12 mouse cellular contexts compared by ENCODE assay signal in genomic region chr13:41457030-41457797, GRCm38 (mm10). TPM values are rescaled to one million over a fixed set of nuclear protein-coding genes. Genes with fewer than 3 reads are reported as not detected.
DNase-seq lines count a peak whose midpoint lies in the region; ATAC-seq lines count a peak whose summit lies in the region.
"Had no signal": no experiment of that assay in that cellular context is flagged by ENCODE, and none has a peak within 500 bp of the region (broad histone marks: within the 10 kb centered on the region; RNA-seq: fewer than 3 reads in every experiment).

No protein-coding gene starts in this region.

- ATAC-seq in heart, embryonic 16.5 days (replicated peaks; ENCODE audit: extremely low read depth, insufficient read depth, low FRiP score): peak; percentile 53
- ATAC-seq in embryonic facial prominence, embryonic 11.5 days (replicated peaks; ENCODE audit: insufficient number of reproducible peaks, low FRiP score, low TSS enrichment, low read depth): no peak
- ATAC-seq in limb, embryonic 13.5 days (ENCODE audit: low FRiP score, low read depth): no peak
- ATAC-seq: forebrain, embryonic 16.5 days; hindbrain, embryonic 16.5 days had no signal

- H3K4me2 ChIP-seq in heart, embryonic 16.5 days (ENCODE audit: low read depth, low read length): no peak overlapping the region
- no peak overlapping the region for H3K4me2 ChIP-seq in embryonic facial prominence, embryonic 11.5 days (ENCODE audit: low read depth, low read length)
- H3K4me2 ChIP-seq in limb, embryonic 13.5 days (replicated peaks): no peak overlapping the region

- WGBS in heart, embryonic 16.5 days: 47% methylated on average over 7 of the region's 7 CpGs
- WGBS in embryonic facial prominence, embryonic 11.5 days: 69% methylated on average over 7 of the region's 7 CpGs
- 62% methylated on average over 7 of the region's 7 CpGs for WGBS in limb, embryonic 13.5 days

- no peak overlapping the region for H3K4me3 ChIP-seq in heart, embryonic 16.5 days (ENCODE audit: low read length)
- no peak overlapping the region for H3K4me3 ChIP-seq in embryonic facial prominence, embryonic 11.5 days (ENCODE audit: low read depth, low read length)
- H3K4me3 ChIP-seq in limb, embryonic 13.5 days: no peak overlapping the region

- H3K27ac ChIP-seq in heart, embryonic 16.5 days (ENCODE audit: low read length): no peak overlapping the region; the same call in 1 of the 2 replicates
- no peak overlapping the region for H3K27ac ChIP-seq in embryonic facial prominence, embryonic 11.5 days (replicated peaks; ENCODE audit: low read depth, low read length)
- H3K27ac ChIP-seq in limb, embryonic 13.5 days: peak overlapping the region; percentile 52; the same call in 1 of the 2 replicates

- DNase-seq in heart, adult 18-20 months: no peak
- DNase-seq in NIH3T3 (ENCODE audit: low read depth): peak; percentile 61
- DNase-seq in embryonic facial prominence, embryonic 11.5 days (ENCODE audit: low spot score): peak; percentile 26
- DNase-seq in frontal cortex, postnatal 10 days (ENCODE audit: low spot score in 2 of 2): no peak
- DNase-seq in layer of hippocampus, postnatal 25 days (ENCODE audit: extremely low spot score in 1 of 2, low spot score in 1 of 2): no peak
- no peak for DNase-seq in cerebellum, postnatal 25 days
- DNase-seq: adrenal gland, adult 8-10 months; cerebellum, adult 9-11 months had no signal

- H3K4me1 ChIP-seq in heart, embryonic 16.5 days (ENCODE audit: control insufficient read depth, insufficient read depth, low read length): peaks cover 18% of the 10 kb centered on the region
- no peaks in the 10 kb centered on the region for H3K4me1 ChIP-seq in embryonic facial prominence, embryonic 11.5 days (ENCODE audit: control insufficient read depth, insufficient read depth, low read length)
- peaks cover 42% of the 10 kb centered on the region for H3K4me1 ChIP-seq in limb, embryonic 13.5 days

- H3K9me3 ChIP-seq in heart, embryonic 16.5 days (replicated peaks; ENCODE audit: control insufficient read depth, low read length): no peaks in the 10 kb centered on the region
- H3K9me3 ChIP-seq in embryonic facial prominence, embryonic 11.5 days (replicated peaks; ENCODE audit: control insufficient read depth, low read length): no peaks in the 10 kb centered on the region
- H3K9me3 ChIP-seq in limb, embryonic 13.5 days: no peaks in the 10 kb centered on the region

- peaks cover 71% of the 10 kb centered on the region for H3K27me3 ChIP-seq in heart, embryonic 16.5 days (ENCODE audit: control insufficient read depth, insufficient read depth, low read length)
- H3K27me3 ChIP-seq in embryonic facial prominence, embryonic 11.5 days (ENCODE audit: control insufficient read depth, insufficient read depth, low read length): no peaks in the 10 kb centered on the region
- H3K27me3 ChIP-seq in limb, embryonic 13.5 days: no peaks in the 10 kb centered on the region

- H3K9ac ChIP-seq in heart, embryonic 16.5 days (ENCODE audit: low read length): no peak overlapping the region
- no peak overlapping the region for H3K9ac ChIP-seq in embryonic facial prominence, embryonic 11.5 days (replicated peaks; ENCODE audit: low read length)
- H3K9ac ChIP-seq in limb, embryonic 13.5 days: no peak overlapping the region

- no peaks in the 10 kb centered on the region for H3K36me3 ChIP-seq in heart, embryonic 16.5 days (ENCODE audit: control insufficient read depth, insufficient read depth)
- H3K36me3 ChIP-seq in embryonic facial prominence, embryonic 11.5 days (replicated peaks; ENCODE audit: control insufficient read depth, insufficient read depth, low read depth, low read length): no peaks in the 10 kb centered on the region
- H3K36me3 ChIP-seq in limb, embryonic 13.5 days: no peaks in the 10 kb centered on the region

RNA-seq across cellular contexts. Expression of gene Nedd9, which starts 29.9 kb away (rescaled TPM):
- polyA plus RNA-seq in heart, embryonic 16.5 days (2015; fragmentation: Nextera tagmentation; extraction: Ambion mirVana): 19.5 and 22.7 TPM in 2 replicates
- total RNA-seq in heart, adult 18-20 months (2021): 10 to 100 TPM; 19.8 to 24.1 TPM
- 19.9 and 20.1 TPM in 2 replicates for polyA plus RNA-seq in embryonic facial prominence, embryonic 11.5 days (2014; fragmentation: Nextera tagmentation; extraction: Ambion mirVana)
- polyA plus RNA-seq in limb, embryonic 13.5 days (2015; fragmentation: Nextera tagmentation; extraction: Ambion mirVana): 25.4 and 28.5 TPM in 2 replicates
- total RNA-seq in layer of hippocampus, postnatal 25 days (2021): 10 to 100 TPM; 13.4 to 14.8 TPM

Comparison
In these comparisons a context has a peak if more than half of its experiments do, and no peak if none do; other contexts are left out.
1. DNase-seq: peak in NIH3T3 (single experiment) and embryonic facial prominence, embryonic 11.5 days (single experiment); none in heart, adult 18-20 months (0 of 2), frontal cortex, postnatal 10 days (0 of 2), layer of hippocampus, postnatal 25 days (0 of 2) and cerebellum, postnatal 25 days (0 of 2).